Mouse (Mus musculus) forebrain, embryonic 14.5 days (tissue): Measurements from ENCODE around the gene Olfr213. TPM values are rescaled to one million over a fixed set of nuclear protein-coding genes. Genes with fewer than 3 reads are reported as not detected.
"Not testable (repeated sequence)": the region's sequence is repeated elsewhere in the genome, so short reads cannot be mapped to it uniquely, and the experiment has no call there.

Experiments used
- ATAC-seq: fragments of 200-750 bp; cut with Nextera tagmentation; 2 replicates; pipeline ENCODE4 v1.8.0; 2017; ENCODE audit warnings: mild to moderate bottlenecking, moderate library complexity
- DNase-seq: peaks from one replicate; pipeline ENCODE4 v3.0.0-alpha.2; 2015; ENCODE audit warnings: low spot score
- H3K27ac ChIP-seq: fragments of 300-500 bp; sonication (generic); 2 replicates; pipeline ENCODE4 v1.5.1; 2014; ENCODE audit warnings: low read depth, mild to moderate bottlenecking, control low read depth, low read length, moderate library complexity
- H3K27me3 ChIP-seq: fragments of 300-500 bp; sonication (generic); replicated peaks from 2 replicates; pipeline ENCODE4 v1.6.1; 2014; ENCODE audit warnings: low read length, control low read depth, mixed read lengths; ENCODE audit not compliant: control insufficient read depth, insufficient read depth
- H3K36me3 ChIP-seq: fragments of 300-500 bp; sonication (generic); 2 replicates; pipeline ENCODE4 v1.6.1; 2014; ENCODE audit warnings: low read length, control low read depth; ENCODE audit not compliant: control insufficient read depth, insufficient read depth
- H3K4me1 ChIP-seq: fragments of 300-500 bp; sonication (generic); 2 replicates; pipeline ENCODE4 v1.6.1; 2014; ENCODE audit warnings: antibody characterized with exemption, low read length, control low read depth; ENCODE audit not compliant: control insufficient read depth, insufficient read depth
- H3K4me2 ChIP-seq: fragments of 300-500 bp; sonication (generic); 2 replicates; pipeline ENCODE4 v1.6.1; 2014; ENCODE audit warnings: mild to moderate bottlenecking, control low read depth, low read length
- H3K4me3 ChIP-seq: fragments of 300-500 bp; sonication (generic); 2 replicates; pipeline ENCODE4 v1.5.1; 2014; ENCODE audit warnings: low read depth, low read length, control low read depth
- H3K9ac ChIP-seq: fragments of 300-500 bp; sonication (generic); 2 replicates; pipeline ENCODE4 v1.6.1; 2014; ENCODE audit warnings: mild to moderate bottlenecking, low read length, control low read depth, moderate library complexity
- H3K9me3 ChIP-seq: fragments of 300-500 bp; sonication (generic); replicated peaks from 2 replicates; pipeline ENCODE4 v1.6.1; 2016; ENCODE audit warnings: low read length, control low read depth, mixed read lengths; ENCODE audit not compliant: control insufficient read depth
- WGBS: fragments of 180-500 bp; shearing (Covaris S2); extraction: QIAGEN DNeasy Blood & Tissue Kit; methylation state at CpG from one replicate; pipeline ENCODE4 v1.1.7; 2014; 5-methylcytosine and 5-hydroxymethylcytosine counted together
- polyA plus RNA-seq: library from polyadenylated mRNA; unstranded; fragments of >200 nt; fragmentation: Nextera tagmentation; extraction: Ambion mirVana; gene quantifications from 2 replicates; pipeline ENCODE4 v1.2.1, GENCODE M21; 2014

The Olfr213 gene
- polyA plus RNA-seq, result not detected in 2 replicates

- H3K4me3 ChIP-seq, result no peak within 1 kb of the TSS
- no peaks in the 10 kb centered on the region for H3K4me1 ChIP-seq
- no peak within 1 kb of the TSS for H3K4me2 ChIP-seq
- no peaks in the 10 kb centered on the region for H3K9me3 ChIP-seq
- no peaks in the 10 kb centered on the region for H3K36me3 ChIP-seq
- 94% methylated on average over 1 of the region's 1 CpGs for whole genome bisulfite sequencing
- no peak within 1 kb of the TSS for H3K27ac ChIP-seq
- no peak for DNase-seq
- no peak for ATAC-seq
- H3K27me3 ChIP-seq, result no peaks in the 10 kb centered on the region
- no peak within 1 kb of the TSS for H3K9ac ChIP-seq
These were observed at the start of gene Olfr213 for GRCm38 (mm10) chr6:116538156-116538555. TSS of gene Olfr213 (plus strand) at chr6:116538456.

- H3K4me3 ChIP-seq, result no peak within 1 kb of the TSS
- WGBS, result 68% methylated on average over 4 of the region's 4 CpGs
- H3K4me1 ChIP-seq, result no peaks in the 10 kb centered on the region
- no peak within 1 kb of the TSS for H3K4me2 ChIP-seq
- H3K9ac ChIP-seq, result no peak within 1 kb of the TSS
- no peaks in the 10 kb centered on the region for H3K9me3 ChIP-seq
- H3K27ac ChIP-seq, result no peak within 1 kb of the TSS
- no peaks in the 10 kb centered on the region for H3K27me3 ChIP-seq
- DNase-seq (peak; percentile 4), ATAC-seq (no peak)
- no peaks in the 10 kb centered on the region for H3K36me3 ChIP-seq
These were observed 49.5 kb upstream of the Olfr213 start, which contains the start of gene Olfr211 for GRCm38 (mm10) chr6:116488791-116489190. TSS of gene Olfr211 (plus strand) at chr6:116489091.

GRCm38 (mm10) chr6:116493742-116494141 is 44.5 kb upstream of the Olfr213 start:
- no peak for ATAC-seq
- DNase-seq, result no peak
- H3K4me3 ChIP-seq, result no peak overlapping the region
- H3K27ac ChIP-seq, result no peak overlapping the region
- no peaks in the 10 kb centered on the region for H3K4me1 ChIP-seq
- no peaks in the 10 kb centered on the region for H3K9me3 ChIP-seq
- no peak overlapping the region for H3K9ac ChIP-seq
- H3K36me3 ChIP-seq, result no peaks in the 10 kb centered on the region
- 87% methylated on average over 5 of the region's 5 CpGs for WGBS
- H3K27me3 ChIP-seq, result no peaks in the 10 kb centered on the region
- H3K4me2 ChIP-seq, result no peak overlapping the region

- ATAC-seq (no peak), DNase-seq (no peak)
- WGBS, result 85% methylated on average over 1 of the region's 1 CpGs
These were observed 42.3 kb upstream of the Olfr213 start for GRCm38 (mm10) chr6:116495960-116496359.

GRCm38 (mm10) chr6:116506302-116507003 is 31.8 kb upstream of the Olfr213 start, which contains the start of gene Olfr212:
TSS of gene Olfr212 (plus strand) at chr6:116506516.
- not testable (repeated sequence) for H3K4me1 ChIP-seq, ATAC-seq, H3K9ac ChIP-seq, H3K36me3 ChIP-seq, DNase-seq, H3K4me3 ChIP-seq, H3K27ac ChIP-seq, H3K27me3 ChIP-seq, H3K4me2 ChIP-seq, H3K9me3 ChIP-seq
- WGBS, result 93% methylated on average over 19 of the region's 20 CpGs

More at GRCm38 (mm10) chr6:116495960-116496359, 42.3 kb upstream of the Olfr213 start:
- Histone ChIP-seq H3K4me2 (no peak overlapping the region), H3K9me3 (no peaks in the 10 kb centered on the region), H3K36me3 (no peaks in the 10 kb centered on the region), H3K27ac (no peak overlapping the region), H3K27me3 (no peaks in the 10 kb centered on the region), H3K4me3 (no peak overlapping the region), H3K9ac (no peak overlapping the region), H3K4me1 (no peaks in the 10 kb centered on the region)

GRCm38 (mm10) chr6:116514832-116515231 is 23.4 kb upstream of the Olfr213 start:
- no peak for ATAC-seq

GRCm38 (mm10) chr6:116542500-116542899 is 4.2 kb downstream of the Olfr213 start:
- no peak for ATAC-seq
- DNase-seq, result no peak
- Histone ChIP-seq H3K4me3 (no peak overlapping the region), H3K36me3 (no peaks in the 10 kb centered on the region), H3K9me3 (no peaks in the 10 kb centered on the region), H3K27ac (no peak overlapping the region), H3K9ac (no peak overlapping the region), H3K4me1 (no peaks in the 10 kb centered on the region), H3K27me3 (no peaks in the 10 kb centered on the region), H3K4me2 (no peak overlapping the region)
- 91% methylated on average over 2 of the region's 2 CpGs for WGBS

More at GRCm38 (mm10) chr6:116514832-116515231, 23.4 kb upstream of the Olfr213 start:
- H3K36me3 ChIP-seq, result no peaks in the 10 kb centered on the region
- H3K27me3 ChIP-seq, result no peaks in the 10 kb centered on the region
- no peak overlapping the region for H3K4me3 ChIP-seq
- H3K27ac ChIP-seq, result no peak overlapping the region
- H3K4me2 ChIP-seq, result no peak overlapping the region
- no peaks in the 10 kb centered on the region for H3K4me1 ChIP-seq
- no peak for DNase-seq
- H3K9ac ChIP-seq, result no peak overlapping the region
- H3K9me3 ChIP-seq, result no peaks in the 10 kb centered on the region

- not testable (repeated sequence) for H3K36me3 ChIP-seq, H3K27me3 ChIP-seq, H3K4me1 ChIP-seq, H3K9ac ChIP-seq, H3K4me2 ChIP-seq, DNase-seq, H3K27ac ChIP-seq, ATAC-seq, H3K4me3 ChIP-seq, H3K9me3 ChIP-seq
- WGBS, result 96% methylated on average over 11 of the region's 11 CpGs
These were observed 12.6 kb downstream of the Olfr213 start, which contains the start of gene Gm5580 for GRCm38 (mm10) chr6:116550841-116551240. TSS of gene Gm5580 (plus strand) at chr6:116551141.

GRCm38 (mm10) chr6:116553935-116554334 is 15.7 kb downstream of the Olfr213 start, which contains the start of gene Olfr214:
TSS of gene Olfr214 (plus strand) at chr6:116554235.
- 84% methylated on average over 1 of the region's 1 CpGs for WGBS
- H3K27me3 ChIP-seq, result no peaks in the 10 kb centered on the region
- H3K9ac ChIP-seq, result no peak within 1 kb of the TSS
- H3K4me3 ChIP-seq, result no peak within 1 kb of the TSS
- ATAC-seq (no peak), DNase-seq (no peak)
- H3K27ac ChIP-seq, result no peak within 1 kb of the TSS
- no peaks in the 10 kb centered on the region for H3K4me1 ChIP-seq
- no peaks in the 10 kb centered on the region for H3K9me3 ChIP-seq
- no peaks in the 10 kb centered on the region for H3K36me3 ChIP-seq
- no peak within 1 kb of the TSS for H3K4me2 ChIP-seq
